Mouse (Mus musculus) neural tube, embryonic 15.5 days (tissue): ENCODE data around the gene Zfp775. TPM values are rescaled to one million over a fixed set of nuclear protein-coding genes. Genes with fewer than 3 reads are reported as not detected.

Source experiments
- ATAC-seq: fragments of 200-750 bp; cut with Nextera tagmentation; 2 replicates; pipeline ENCODE4 v1.8.0; 2017; ENCODE audit warnings: mild to moderate bottlenecking, moderate TSS enrichment, moderate library complexity; ENCODE audit not compliant: low FRiP score
- H3K27ac ChIP-seq: fragments of 300-500 bp; sonication (generic); replicated peaks from 2 replicates; pipeline ENCODE4 v1.5.1; 2015; ENCODE audit warnings: mild to moderate bottlenecking, inconsistent platforms
- H3K27me3 ChIP-seq: fragments of 300-500 bp; sonication (generic); replicated peaks from 2 replicates; pipeline ENCODE4 v1.6.1; 2015; ENCODE audit warnings: inconsistent platforms
- H3K36me3 ChIP-seq: fragments of 300-500 bp; sonication (generic); 2 replicates; pipeline ENCODE4 v1.6.1; 2015; ENCODE audit warnings: inconsistent platforms
- H3K4me1 ChIP-seq: fragments of 300-500 bp; sonication (generic); 2 replicates; pipeline ENCODE4 v1.6.1; 2015; ENCODE audit warnings: inconsistent platforms
- H3K4me2 ChIP-seq: fragments of 300-500 bp; sonication (generic); 2 replicates; pipeline ENCODE4 v1.6.1; 2015; ENCODE audit warnings: inconsistent platforms, mild to moderate bottlenecking, moderate library complexity
- H3K4me3 ChIP-seq: fragments of 300-500 bp; sonication (generic); replicated peaks from 2 replicates; pipeline ENCODE4 v1.5.1; 2015; ENCODE audit warnings: mild to moderate bottlenecking, inconsistent platforms
- H3K9ac ChIP-seq: fragments of 300-500 bp; sonication (generic); replicated peaks from 2 replicates; pipeline ENCODE4 v1.6.1; 2015; ENCODE audit warnings: mild to moderate bottlenecking, inconsistent platforms
- H3K9me3 ChIP-seq: fragments of 300-500 bp; sonication (generic); replicated peaks from 2 replicates; pipeline ENCODE4 v1.6.1; 2016; ENCODE audit warnings: inconsistent platforms
- whole genome bisulfite sequencing: fragments of 180-500 bp; shearing (Covaris S2); methylation state at CpG from one replicate; pipeline ENCODE4 v1.1.7; 2015; ENCODE audit warnings: mixed read lengths; 5-methylcytosine and 5-hydroxymethylcytosine counted together
- polyA plus RNA-seq: library from polyadenylated mRNA; unstranded; fragments of >200 nt; fragmentation: Nextera tagmentation; extraction: Ambion mirVana; gene quantifications from 2 replicates; pipeline ENCODE4 v1.2.1, GENCODE M21; 2015

The Zfp775 gene
- polyA plus RNA-seq, 1 experiment from 2014 or later, result 12.8 TPM

DNA sequence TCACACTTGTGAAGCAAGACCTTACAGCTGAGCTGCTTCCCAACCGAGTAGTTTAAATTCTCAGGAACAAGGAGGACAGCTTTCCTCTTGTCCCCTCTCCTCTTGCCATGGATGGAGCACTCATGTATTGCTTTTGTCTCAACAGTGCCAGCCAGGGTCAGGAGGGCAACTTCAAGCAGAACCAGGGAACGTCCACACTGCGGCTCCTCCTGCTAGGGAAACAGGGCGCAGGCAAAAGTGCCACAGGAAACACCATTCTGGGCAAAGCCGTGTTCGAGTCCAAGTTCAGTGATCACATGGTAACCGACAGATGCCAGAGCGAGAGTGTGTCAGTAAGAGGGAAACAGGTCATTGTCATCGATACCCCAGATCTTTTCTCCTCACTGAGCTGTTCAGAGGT lies 48.2 kb downstream of the Zfp775 start:
- H3K27me3 ChIP-seq, result no peaks in the 10 kb centered on the region
- H3K4me1 ChIP-seq, result no peaks in the 10 kb centered on the region
- H3K27ac ChIP-seq, result no peak overlapping the region
- no peak for ATAC-seq
- no peaks in the 10 kb centered on the region for H3K9me3 ChIP-seq
- no peak overlapping the region for H3K4me3 ChIP-seq
- no peak overlapping the region for H3K4me2 ChIP-seq
- no peak overlapping the region for H3K9ac ChIP-seq
- H3K36me3 ChIP-seq, result no peaks in the 10 kb centered on the region
- 93% methylated on average over 9 of the region's 9 CpGs for WGBS

DNA sequence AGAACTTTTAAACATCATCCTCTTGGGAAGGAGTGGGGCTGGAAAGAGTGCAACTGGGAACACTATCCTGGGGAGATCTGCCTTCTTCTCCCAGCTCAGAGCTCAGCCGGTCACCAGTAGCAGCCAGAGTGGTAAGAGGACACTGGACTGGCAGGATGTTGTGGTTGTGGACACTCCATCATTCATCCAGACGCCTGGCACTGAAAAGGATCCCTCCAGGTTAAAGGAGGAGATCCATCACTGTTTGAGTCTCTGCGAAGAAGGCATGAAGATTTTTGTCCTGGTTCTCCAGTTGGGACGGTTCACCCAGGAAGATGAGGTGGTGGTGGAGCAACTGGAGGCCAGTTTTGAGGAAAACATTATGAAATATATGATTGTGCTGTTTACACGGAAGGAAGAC lies 56.9 kb downstream of the Zfp775 start:
- Histone ChIP-seq H3K4me1 (no peaks in the 10 kb centered on the region), H3K27ac (no peak overlapping the region), H3K27me3 (no peaks in the 10 kb centered on the region), H3K4me2 (no peak overlapping the region), H3K9me3 (no peaks in the 10 kb centered on the region), H3K9ac (no peak overlapping the region), H3K36me3 (no peaks in the 10 kb centered on the region), H3K4me3 (no peak overlapping the region)
- no peak for ATAC-seq
- WGBS, result 86% methylated on average over 5 of the region's 5 CpGs

DNA sequence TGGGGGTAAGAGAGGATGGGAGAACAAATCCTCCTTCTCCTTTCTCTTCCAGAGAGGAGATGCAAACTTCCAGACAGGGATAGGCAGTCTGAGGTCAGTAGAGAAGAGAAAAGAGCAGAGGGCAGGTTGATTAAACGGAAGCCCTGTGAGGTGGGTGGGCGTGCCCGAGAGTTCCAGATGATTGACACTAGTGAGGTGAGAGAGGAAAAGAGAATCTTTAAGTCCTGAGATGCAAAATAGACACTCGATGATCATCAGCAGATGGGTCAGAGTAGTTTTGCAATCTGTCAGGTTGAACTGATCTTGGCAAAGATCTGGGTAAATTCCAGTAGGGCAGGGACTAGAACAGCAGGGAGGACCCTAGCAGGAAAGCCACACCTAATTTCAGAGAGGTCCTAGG lies 62.9 kb downstream of the Zfp775 start:
- Histone ChIP-seq H3K4me3 (no peak overlapping the region), H3K9me3 (no peaks in the 10 kb centered on the region), H3K4me1 (no peaks in the 10 kb centered on the region), H3K36me3 (no peaks in the 10 kb centered on the region), H3K9ac (no peak overlapping the region), H3K4me2 (no peak overlapping the region), H3K27ac (no peak overlapping the region), H3K27me3 (no peaks in the 10 kb centered on the region)
- no peak for ATAC-seq
- 87% methylated on average over 4 of the region's 4 CpGs for WGBS

DNA sequence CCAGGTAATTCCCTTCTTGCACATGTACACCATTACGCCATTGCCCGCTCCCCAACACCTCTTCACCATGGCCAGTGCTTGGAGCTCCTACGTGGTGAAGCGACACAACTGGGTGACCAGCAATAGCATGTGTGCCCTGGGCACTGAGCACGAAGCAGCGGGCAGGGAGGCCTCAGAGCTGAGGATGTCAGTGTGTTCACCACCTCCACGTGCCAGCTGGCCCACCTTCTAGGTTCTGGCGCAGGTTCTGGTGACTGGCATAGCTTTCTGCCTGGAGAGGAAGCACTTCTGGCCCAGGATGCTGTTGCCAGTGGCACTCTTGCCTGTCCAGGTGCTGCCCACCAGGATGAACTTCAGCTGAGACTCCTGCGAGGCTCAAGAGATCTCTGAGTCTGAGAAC lies 63.6 kb downstream of the Zfp775 start:
- Histone ChIP-seq H3K27ac (no peak overlapping the region), H3K9me3 (no peaks in the 10 kb centered on the region), H3K27me3 (no peaks in the 10 kb centered on the region), H3K9ac (no peak overlapping the region), H3K36me3 (no peaks in the 10 kb centered on the region), H3K4me2 (no peak overlapping the region), H3K4me1 (no peaks in the 10 kb centered on the region), H3K4me3 (no peak overlapping the region)
- no peak for ATAC-seq
- WGBS, result 94% methylated on average over 9 of the region's 9 CpGs

DNA sequence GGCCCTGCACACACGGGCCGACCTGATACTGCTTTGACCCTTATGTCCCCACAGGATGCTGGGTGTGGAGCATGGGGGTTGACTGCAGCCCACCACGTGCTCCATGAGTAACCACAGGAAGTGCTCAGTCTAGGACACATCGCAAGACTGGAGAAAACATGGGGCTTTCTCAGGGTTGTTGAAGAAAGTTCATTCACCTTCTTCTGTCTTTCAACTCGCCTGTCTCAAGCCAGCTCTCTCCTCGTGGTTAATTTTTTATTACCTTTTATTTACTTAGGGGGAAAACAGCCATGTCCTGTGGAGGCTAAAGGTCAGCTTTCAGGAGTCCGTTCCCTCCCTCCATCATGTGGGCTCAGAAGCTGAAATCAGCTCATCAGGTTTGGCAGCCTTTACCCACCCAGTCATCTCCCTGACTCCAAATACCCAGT lies 64.3 kb downstream of the Zfp775 start:
- no peak for ATAC-seq
- H3K4me1 ChIP-seq, result no peaks in the 10 kb centered on the region
- no peak overlapping the region for H3K27ac ChIP-seq
- 60% methylated on average over 7 of the region's 7 CpGs for whole genome bisulfite sequencing
- H3K4me2 ChIP-seq, result no peak overlapping the region
- no peak overlapping the region for H3K4me3 ChIP-seq
- H3K36me3 ChIP-seq, result no peaks in the 10 kb centered on the region
- H3K27me3 ChIP-seq, result no peaks in the 10 kb centered on the region
- H3K9ac ChIP-seq, result no peak overlapping the region
- no peaks in the 10 kb centered on the region for H3K9me3 ChIP-seq

DNA sequence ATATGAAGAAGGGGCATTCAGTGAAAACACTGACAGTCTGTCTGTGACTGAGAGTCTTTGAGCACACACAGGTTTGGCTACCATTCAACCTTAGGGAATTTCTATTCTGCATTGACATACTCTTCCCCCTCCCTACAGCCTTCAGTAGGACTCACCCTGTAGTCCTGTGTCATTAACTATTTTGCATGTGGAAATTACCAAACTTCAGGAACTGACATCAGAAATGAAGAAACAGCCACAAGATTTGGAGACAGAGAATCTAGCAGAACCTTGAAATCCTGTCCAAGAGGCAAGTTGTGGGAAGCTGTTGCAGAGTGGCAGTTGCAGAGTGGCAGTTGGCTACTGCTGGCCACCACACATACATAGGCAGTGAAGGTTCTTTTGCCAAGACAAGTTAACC lies 66.2 kb downstream of the Zfp775 start:
- ATAC-seq, result no peak
- H3K4me1 ChIP-seq, result no peaks in the 10 kb centered on the region

DNA sequence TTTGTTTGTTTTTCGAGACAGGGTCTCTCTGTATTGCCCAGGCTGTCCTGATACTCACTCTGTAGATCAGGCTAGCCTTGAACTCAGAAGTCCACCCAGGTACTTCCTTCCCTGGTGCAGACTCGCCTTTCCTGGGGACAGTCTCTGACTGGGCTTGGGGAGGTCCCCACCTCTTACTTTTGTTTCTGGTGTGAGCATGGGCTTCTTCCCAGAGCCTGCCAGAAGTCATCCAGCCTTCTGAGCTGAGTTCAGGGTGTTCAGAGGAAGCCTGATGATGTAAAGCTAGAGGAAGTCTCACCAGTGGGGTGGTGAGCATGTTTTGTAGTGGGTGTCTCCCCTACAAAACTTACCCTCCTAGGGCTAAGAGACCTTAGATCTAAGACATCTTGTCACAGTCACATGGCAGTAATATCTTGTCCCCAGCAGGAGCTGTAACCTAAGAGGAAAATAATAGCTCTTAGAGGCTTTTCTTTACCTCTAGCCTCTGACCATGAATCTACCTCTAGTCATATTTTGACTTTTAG lies 67.6 kb downstream of the Zfp775 start:
- no peak for ATAC-seq
- Histone ChIP-seq H3K9ac (no peak overlapping the region), H3K4me2 (no peak overlapping the region), H3K27me3 (no peaks in the 10 kb centered on the region), H3K27ac (no peak overlapping the region), H3K36me3 (no peaks in the 10 kb centered on the region), H3K9me3 (no peaks in the 10 kb centered on the region), H3K4me3 (no peak overlapping the region), H3K4me1 (no peaks in the 10 kb centered on the region)
- 82% methylated on average over 2 of the region's 2 CpGs for WGBS

More for the DNA sequence above, 66.2 kb downstream of the Zfp775 start:
- Histone ChIP-seq H3K4me2 (no peak overlapping the region), H3K9ac (no peak overlapping the region), H3K36me3 (no peaks in the 10 kb centered on the region), H3K27ac (no peak overlapping the region), H3K9me3 (no peaks in the 10 kb centered on the region), H3K4me3 (no peak overlapping the region), H3K27me3 (no peaks in the 10 kb centered on the region)

Other genes starting within 250 kb of the Zfp775 start
- gene Krba1, start 206.5 kb upstream of the Zfp775 start, polyA plus RNA-seq, result 23.5 and 25.0 TPM in 2 replicates
- 27.6 and 33.6 TPM in 2 replicates for gene Zfp467, start 156.2 kb upstream of the Zfp775 start, polyA plus RNA-seq
- 0.34 and 0.54 TPM in 2 replicates for gene Sspo, start 153.8 kb upstream of the Zfp775 start, polyA plus RNA-seq
- 295 and 349 TPM in 2 replicates for gene Atp6v0e2, start 64.4 kb upstream of the Zfp775 start, polyA plus RNA-seq
- 21.6 and 24.0 TPM in 2 replicates for gene Lrrc61, start 47.3 kb upstream of the Zfp775 start, polyA plus RNA-seq
- 11.5 and 16.7 TPM in 2 replicates for gene Rarres2, start 29.3 kb upstream of the Zfp775 start, polyA plus RNA-seq
- not detected in 2 replicates for gene Gm45021, start 12.5 kb upstream of the Zfp775 start, polyA plus RNA-seq
- gene Repin1, start 8.2 kb upstream of the Zfp775 start, polyA plus RNA-seq, result 41.0 and 43.7 TPM in 2 replicates
- not detected in 2 replicates for gene Gm44965, start 8.1 kb upstream of the Zfp775 start, polyA plus RNA-seq
- 30.5 and 31.4 TPM in 2 replicates for gene AI854703, start 24.7 kb downstream of the Zfp775 start, polyA plus RNA-seq
- 0.73 and 1.4 TPM in 2 replicates for gene Gimap8, start 45.2 kb downstream of the Zfp775 start, polyA plus RNA-seq
- gene Gimap9, start 74.1 kb downstream of the Zfp775 start, polyA plus RNA-seq, result 1.9 and 11.8 TPM in 2 replicates
- 1.4 and 4.9 TPM in 2 replicates for gene Gimap4, start 82.5 kb downstream of the Zfp775 start, polyA plus RNA-seq
- gene Gimap6, start 106.2 kb downstream of the Zfp775 start, polyA plus RNA-seq, result 8.1 and 16.7 TPM in 2 replicates
- gene Gm28053, start 116.5 kb downstream of the Zfp775 start, polyA plus RNA-seq, result 1.9 TPM in 1 of 2 replicates, not detected in the other
- 0.50 TPM in 1 of 2 replicates, not detected in the other for gene Gimap7, start 116.6 kb downstream of the Zfp775 start, polyA plus RNA-seq
- 6.6 and 19.6 TPM in 2 replicates for gene Gimap1, start 137.0 kb downstream of the Zfp775 start, polyA plus RNA-seq
- 1.7 and 4.5 TPM in 2 replicates for gene Gimap5, start 144.1 kb downstream of the Zfp775 start, polyA plus RNA-seq
- not detected in 2 replicates for gene Gimap3, start 168.8 kb downstream of the Zfp775 start, polyA plus RNA-seq
- 26.4 and 57.2 TPM in 2 replicates for gene Tmem176a, start 238.9 kb downstream of the Zfp775 start, polyA plus RNA-seq
- 133 and 182 TPM in 2 replicates for gene Tmem176b, start 239.4 kb downstream of the Zfp775 start, polyA plus RNA-seq